Mouse (Mus musculus) ES-E14 (cell line): Measurements from ENCODE around the gene Hist1h3d.

Experiments used
- CHD2 ChIP-seq: IDR thresholded peaks from 2 replicates; pipeline ENCODE4 v1.6.1; 2014; ENCODE audit warnings: mild to moderate bottlenecking, low read depth, low read length, inconsistent platforms
- HCFC1 ChIP-seq: IDR thresholded peaks from 2 replicates; pipeline ENCODE4 v1.6.1; 2012; ENCODE audit warnings: low read length, inconsistent platforms, borderline replicate concordance; ENCODE audit not compliant: insufficient read depth
- ZNF384 ChIP-seq: IDR thresholded peaks from 2 replicates; pipeline ENCODE4 v1.6.1; 2012; ENCODE audit warnings: low read depth, low read length, inconsistent platforms

DNA sequence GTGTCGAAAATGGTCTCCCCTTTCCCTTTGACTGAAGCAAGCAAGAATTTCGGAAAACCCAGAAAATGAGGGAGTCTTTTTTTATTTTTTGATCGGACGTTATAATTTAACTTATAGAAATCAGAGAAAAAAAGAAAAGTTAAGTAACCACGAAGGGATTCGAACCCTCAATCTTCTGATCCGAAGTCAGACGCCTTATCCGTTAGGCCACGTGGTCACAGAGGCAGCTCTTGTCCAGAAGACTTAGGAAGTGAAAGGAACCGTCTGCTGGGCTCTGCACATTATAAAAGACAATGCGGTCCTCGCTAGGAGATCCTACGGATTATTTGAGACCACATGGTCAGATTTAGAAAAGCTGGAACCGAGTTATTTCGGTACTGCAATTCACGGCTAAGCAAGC lies 49.3 kb upstream of the Hist1h3d start:
- TF ChIP-seq HCFC1 (no peak), ZNF384 (0 out of 2 replicates have a peak, but pooled peaks have one; percentile 54), CHD2 (no peak)
